Mouse (Mus musculus) liver, postnatal 0 days (tissue): Measurements from ENCODE around the gene Ubr4.

ENCODE experiments used
- CTCF ChIP-seq: sonication (generic); IDR thresholded peaks from 2 replicates; pipeline ENCODE4 v1.5.1; 2016; ENCODE audit warnings: antibody characterized with exemption, low read depth
- EP300 ChIP-seq: IDR thresholded peaks from 2 replicates; pipeline ENCODE4 v1.6.1; 2016; ENCODE audit warnings: antibody characterized with exemption, low read depth, mild to moderate bottlenecking

GRCm38 (mm10) chr4:139446176-139446575 lies 93.8 kb downstream of the Ubr4 start:
- TF ChIP-seq CTCF (no peak), EP300 (no peak)
